Mouse (Mus musculus) CH12.LX (cell line): Measurements from ENCODE around the gene Gtdc1. TPM values are rescaled to one million over a fixed set of nuclear protein-coding genes. Genes with fewer than 3 reads are reported as not detected.

Source experiments
- DNase-seq: peaks from one replicate; pipeline ENCODE4 v3.0.0-alpha.2; 2013; ENCODE audit errors: extremely low read depth
- H3K27ac ChIP-seq: 2 replicates; pipeline ENCODE4 v1.5.1; 2012; ENCODE audit warnings: low read depth, mild to moderate bottlenecking, control low read depth, moderate library complexity; ENCODE audit not compliant: insufficient read depth
- H3K27me3 ChIP-seq: replicated peaks from 2 replicates; pipeline ENCODE3; 2012; ENCODE audit warnings: inconsistent platforms
- H3K36me3 ChIP-seq, 2 experiments: replicated peaks in 1 of 2; 2 replicates each; pipeline versions ENCODE3 to v1.6.1; 2012; ENCODE audit warnings: inconsistent platforms in 1 of 2, low read length in 1 of 2, mild to moderate bottlenecking in 1 of 2, mixed read lengths in 1 of 2, moderate library complexity in 1 of 2; ENCODE audit not compliant: control insufficient read depth in 1 of 2, insufficient read depth in 1 of 2
- H3K4me1 ChIP-seq, 2 experiments: 2 replicates each; pipeline ENCODE4 v1.6.1; 2012; ENCODE audit warnings: inconsistent platforms in 1 of 2, moderate library complexity in 1 of 2; ENCODE audit not compliant: insufficient read depth in 2 of 2, control insufficient read depth in 1 of 2
- H3K4me2 ChIP-seq: 2 replicates; pipeline ENCODE4 v1.6.1; 2012; ENCODE audit warnings: low read depth, mild to moderate bottlenecking, control low read depth; ENCODE audit not compliant: poor library complexity, insufficient read depth, severe bottlenecking
- H3K4me3 ChIP-seq, 3 experiments: fragments of 150-350 bp in 1 of 3; sonication (generic) in 1 of 3; replicated peaks in 1 of 3; 2 replicates each; pipeline versions ENCODE3 to v1.5.1; 2011 to 2012; ENCODE audit warnings: low read depth in 2 of 3, low read length in 2 of 3, mild to moderate bottlenecking in 2 of 3, moderate library complexity in 2 of 3, control low read depth in 1 of 3, improper control_type of control experiment in 1 of 3, inconsistent platforms in 1 of 3, mixed read lengths in 1 of 3; ENCODE audit not compliant: poor library complexity in 1 of 3
- H3K79me2 ChIP-seq: replicated peaks from 2 replicates; pipeline ENCODE4 v1.6.1; 2012; ENCODE audit warnings: mild to moderate bottlenecking, moderate library complexity; ENCODE audit not compliant: control insufficient read depth, poor library complexity, insufficient read depth, severe bottlenecking; ENCODE audit errors: extremely low read depth
- H3K9ac ChIP-seq: 2 replicates; pipeline ENCODE4 v1.6.1; 2012; ENCODE audit warnings: low read depth, mild to moderate bottlenecking, control low read depth, moderate library complexity; ENCODE audit not compliant: insufficient read depth
- H3K9me3 ChIP-seq: replicated peaks from 2 replicates; pipeline ENCODE3; 2012; ENCODE audit warnings: low read length, inconsistent platforms, mixed read lengths
- BHLHE40 ChIP-seq: IDR thresholded peaks from 2 replicates; pipeline ENCODE4 v1.6.1; 2011; ENCODE audit warnings: mild to moderate bottlenecking, low read depth, low read length, improper control_type of control experiment
- CHD1 ChIP-seq: IDR thresholded peaks from 2 replicates; pipeline ENCODE4 v1.6.1; 2012; ENCODE audit warnings: low read depth, low read length, improper control_type of control experiment, inconsistent platforms
- CHD2 ChIP-seq: IDR thresholded peaks from 2 replicates; pipeline ENCODE4 v1.6.1; 2011; ENCODE audit warnings: low read length, improper control_type of control experiment
- CTCF ChIP-seq, 2 experiments: IDR thresholded peaks in 1 of 2; conservative IDR thresholded peaks in 1 of 2; 2 replicates each; pipeline ENCODE4 v1.5.1; 2011 to 2012; ENCODE audit warnings: low read depth in 2 of 2, low read length in 2 of 2, improper control_type of control experiment in 1 of 2, inconsistent platforms in 1 of 2, mild to moderate bottlenecking in 1 of 2, moderate library complexity in 1 of 2
- E2F4 ChIP-seq: IDR thresholded peaks from 2 replicates; pipeline ENCODE4 v1.6.1; 2011; ENCODE audit warnings: low read depth, low read length, improper control_type of control experiment; ENCODE audit not compliant: insufficient replicate concordance
- ELF1 ChIP-seq: IDR thresholded peaks from 2 replicates; pipeline ENCODE4 v1.6.1; 2014; ENCODE audit warnings: low read depth, mild to moderate bottlenecking, inconsistent platforms, low read length, improper control_type of control experiment
- EP300 ChIP-seq: IDR thresholded peaks from 2 replicates; pipeline ENCODE4 v1.6.1; 2011; ENCODE audit warnings: low read length, improper control_type of control experiment
- ETS1 ChIP-seq: conservative IDR thresholded peaks from 2 replicates; pipeline ENCODE4 v1.6.1; 2012; ENCODE audit warnings: low read depth, mild to moderate bottlenecking, inconsistent platforms, low read length, improper control_type of control experiment, moderate library complexity
- GABPA ChIP-seq: IDR thresholded peaks from 2 replicates; pipeline ENCODE4 v1.6.1; 2012; ENCODE audit warnings: low read depth, low read length, improper control_type of control experiment, inconsistent platforms; ENCODE audit not compliant: insufficient replicate concordance
- IRF4 ChIP-seq: IDR thresholded peaks from 2 replicates; pipeline ENCODE4 v1.6.1; 2014; ENCODE audit warnings: low read depth, mild to moderate bottlenecking, inconsistent platforms, low read length, improper control_type of control experiment
- JUN ChIP-seq: IDR thresholded peaks from 2 replicates; pipeline ENCODE4 v1.6.1; 2011; ENCODE audit warnings: low read depth, mild to moderate bottlenecking, low read length, improper control_type of control experiment, moderate library complexity; ENCODE audit not compliant: insufficient read depth
- JUND ChIP-seq: conservative IDR thresholded peaks from 2 replicates; pipeline ENCODE4 v1.6.1; 2011; ENCODE audit warnings: low read depth, low read length, improper control_type of control experiment
- KAT2A ChIP-seq: IDR thresholded peaks from 2 replicates; pipeline ENCODE4 v1.6.1; 2012; ENCODE audit warnings: low read length, improper control_type of control experiment, inconsistent platforms; ENCODE audit not compliant: insufficient replicate concordance
- MAFK ChIP-seq: IDR thresholded peaks from 2 replicates; pipeline ENCODE4 v1.6.1; 2011; ENCODE audit warnings: low read length, improper control_type of control experiment; ENCODE audit not compliant: insufficient replicate concordance
- MAX ChIP-seq: IDR thresholded peaks from 2 replicates; pipeline ENCODE4 v1.6.1; 2011; ENCODE audit warnings: low read length, improper control_type of control experiment
- MAZ ChIP-seq: IDR thresholded peaks from 2 replicates; pipeline ENCODE4 v1.6.1; 2012; ENCODE audit warnings: low read depth, mild to moderate bottlenecking, inconsistent platforms, low read length, improper control_type of control experiment, moderate library complexity
- MXI1 ChIP-seq: IDR thresholded peaks from 2 replicates; pipeline ENCODE4 v1.6.1; 2011; ENCODE audit warnings: mild to moderate bottlenecking, low read depth, low read length, improper control_type of control experiment
- MYC ChIP-seq: IDR thresholded peaks from 2 replicates; pipeline ENCODE4 v1.6.1; 2011; ENCODE audit warnings: low read depth, mild to moderate bottlenecking, improper control_type of control experiment, low read length
- NELFE ChIP-seq: IDR thresholded peaks from 2 replicates; pipeline ENCODE4 v1.6.1; 2011; ENCODE audit warnings: low read depth, low read length, improper control_type of control experiment
- NRF1 ChIP-seq: IDR thresholded peaks from 2 replicates; pipeline ENCODE4 v1.6.1; 2014; ENCODE audit warnings: low read depth, mild to moderate bottlenecking, inconsistent platforms, low read length, improper control_type of control experiment, moderate library complexity
- PAX5 ChIP-seq: IDR thresholded peaks from 2 replicates; pipeline ENCODE4 v1.6.1; 2012; ENCODE audit warnings: low read length, inconsistent platforms, mixed read lengths
- POLR2A ChIP-seq: IDR thresholded peaks from 2 replicates; pipeline ENCODE4 v1.6.1; 2011; ENCODE audit warnings: low read depth, mild to moderate bottlenecking, improper control_type of control experiment, low read length
- RCOR1 ChIP-seq: conservative IDR thresholded peaks from 2 replicates; pipeline ENCODE4 v1.6.1; 2012; ENCODE audit warnings: low read depth, mild to moderate bottlenecking, inconsistent platforms, low read length, improper control_type of control experiment
- SIN3A ChIP-seq: IDR thresholded peaks from 2 replicates; pipeline ENCODE4 v1.6.1; 2012; ENCODE audit warnings: low read length, improper control_type of control experiment, inconsistent platforms
- SMC3 ChIP-seq: IDR thresholded peaks from 2 replicates; pipeline ENCODE4 v1.6.1; 2011; ENCODE audit warnings: low read depth, low read length, improper control_type of control experiment
- TBP ChIP-seq: conservative IDR thresholded peaks from 2 replicates; pipeline ENCODE4 v1.6.1; 2011; ENCODE audit warnings: low read depth, low read length, improper control_type of control experiment
- TCF12 ChIP-seq: IDR thresholded peaks from 2 replicates; pipeline ENCODE4 v1.6.1; 2014; ENCODE audit warnings: low read depth, mild to moderate bottlenecking, inconsistent platforms, low read length, improper control_type of control experiment
- UBTF ChIP-seq: IDR thresholded peaks from 2 replicates; pipeline ENCODE4 v1.6.1; 2012; ENCODE audit warnings: low read depth, mild to moderate bottlenecking, inconsistent platforms, low read length, improper control_type of control experiment, moderate library complexity
- USF1 ChIP-seq: IDR thresholded peaks from 2 replicates; pipeline ENCODE4 v1.6.1; 2014; ENCODE audit warnings: low read depth, mild to moderate bottlenecking, inconsistent platforms, low read length, improper control_type of control experiment
- USF2 ChIP-seq: conservative IDR thresholded peaks from 2 replicates; pipeline ENCODE4 v1.6.1; 2011; ENCODE audit warnings: low read depth, low read length, improper control_type of control experiment
- ZC3H11A ChIP-seq: IDR thresholded peaks from 2 replicates; pipeline ENCODE4 v1.6.1; 2012; ENCODE audit warnings: low read depth, mild to moderate bottlenecking, inconsistent platforms, low read length, improper control_type of control experiment
- ZKSCAN1 ChIP-seq: IDR thresholded peaks from 2 replicates; pipeline ENCODE4 v1.6.1; 2012; ENCODE audit warnings: low read depth, inconsistent platforms, low read length, improper control_type of control experiment, borderline replicate concordance
- ZMIZ1 ChIP-seq: IDR thresholded peaks from 2 replicates; pipeline ENCODE4 v1.6.1; 2012; ENCODE audit warnings: low read depth, mild to moderate bottlenecking, inconsistent platforms, low read length, improper control_type of control experiment
- ZNF384 ChIP-seq: IDR thresholded peaks from 2 replicates; pipeline ENCODE4 v1.6.1; 2012; ENCODE audit warnings: low read depth, low read length, improper control_type of control experiment, inconsistent platforms
- dilution Hi-C: fragments of 300-500 bp; cut with MboI; formaldehyde crosslinking; loops from 2 replicates; pipeline ENCODE4 v1.14.3; 2020; ENCODE audit warnings: low sequenced_read_pairs; ENCODE audit not compliant: extremely low pct_unique_long_range_greater_than_20kb, extremely low pct_ligation_motif_present
- in situ Hi-C: fragments of 300-500 bp; cut with MboI; formaldehyde crosslinking; loops from 3 replicates; pipeline ENCODE4 v1.14.3; 2019; ENCODE audit warnings: low sequenced_read_pairs, low pct_ligation_motif_present, low pct_unique_long_range_greater_than_20kb, mixed read lengths
- polyA plus RNA-seq: library from polyadenylated mRNA; unstranded; fragments of >175 nt; gene quantifications from 2 replicates; pipeline ENCODE4 v1.2.1, GENCODE M21; 2012; ENCODE audit warnings: low read depth; ENCODE audit not compliant: insufficient read length
- total RNA-seq, 2 experiments: library from RNA; depleted of rRNA; stranded (reverse); fragments of 300-350 nt in 1 of 2; fragments of >200 nt in 1 of 2; gene quantifications; 2 replicates each; pipeline ENCODE4 v1.2.3; 2012 to 2014

Gene Gtdc1
- total and polyA plus RNA-seq, 3 experiments: 11.1 to 18.2 (median 15.8) TPM

DNA sequence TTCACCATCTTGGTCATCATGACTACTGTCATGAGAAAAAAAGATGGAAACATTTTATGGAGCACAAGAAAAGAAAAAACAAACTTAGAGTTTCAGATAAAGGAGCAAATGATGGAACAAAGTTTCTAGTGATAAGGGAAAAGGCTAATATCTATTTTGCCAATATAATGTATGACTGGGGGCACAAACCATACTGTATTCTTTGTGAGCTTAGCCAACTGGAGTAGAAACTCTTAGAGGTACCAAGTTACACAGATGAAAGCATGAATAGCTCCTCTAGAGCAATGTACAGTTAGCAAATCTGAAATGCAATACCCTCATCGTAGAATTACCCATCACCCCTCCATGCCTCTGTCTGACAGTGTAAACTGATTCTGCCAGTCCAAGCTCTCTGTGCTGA lies 26.7 kb upstream of the Gtdc1 start (continued):
- TF ChIP-seq NELFE (no peak), BHLHE40 (0 out of 2 replicates have a peak, but pooled peaks have one; percentile 13), CHD2 (no peak; the same call in 1 of the 2 replicates), JUN (no peak), ELF1 (no peak), ZKSCAN1 (no peak), KAT2A (no peak), IRF4 (no peak), UBTF (no peak)

DNA sequence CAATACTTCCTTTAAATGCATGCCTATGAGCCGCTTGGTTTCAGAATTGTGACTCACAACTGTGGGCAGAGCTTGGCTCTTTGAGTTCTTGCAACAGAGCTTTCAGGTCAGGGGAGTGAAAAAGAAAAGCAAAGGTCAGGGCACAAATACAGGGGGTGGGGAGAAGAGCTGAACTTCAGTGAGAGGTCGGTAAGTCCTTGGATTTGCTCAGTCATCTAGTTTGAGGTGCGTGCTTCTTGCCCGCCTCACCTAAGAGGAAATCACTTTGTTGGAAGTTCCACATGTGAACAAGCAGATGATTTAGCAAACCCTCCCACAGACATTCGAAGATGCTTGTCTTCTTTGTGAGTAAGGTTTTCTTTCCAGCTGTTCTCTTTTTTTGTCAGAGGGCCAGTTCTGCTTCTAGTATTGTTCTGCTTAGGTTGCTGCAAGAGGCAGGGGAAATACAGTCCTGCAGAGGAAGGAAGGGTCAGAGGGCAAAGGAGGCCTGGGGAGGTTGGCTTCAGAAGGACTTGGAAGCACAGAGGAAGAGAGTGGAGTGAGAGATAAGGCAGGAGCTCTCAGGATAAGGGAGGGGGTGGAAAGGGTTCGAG lies 25.5 kb upstream of the Gtdc1 start:
- dilution Hi-C loops (no loop called here), in situ Hi-C loops (no loop called here)
- no peaks in the 10 kb centered on the region for H3K36me3 ChIP-seq
- no peaks in the 10 kb centered on the region for H3K9me3 ChIP-seq
- H3K27ac ChIP-seq: peak overlapping the region; percentile 100
- H3K79me2 ChIP-seq: peaks cover 5% of the 10 kb centered on the region
- peaks cover 5 to 52% of the 10 kb centered on the region in 2 experiments; a peak in 3 of 4 replicates for H3K4me1 ChIP-seq
- peak overlapping the region; percentile 99 for H3K9ac ChIP-seq
- H3K4me3 ChIP-seq: peak overlapping the region; percentile 50 to 66 (median 52)
- DNase-seq: peak; percentile 84
- H3K4me2 ChIP-seq: peak overlapping the region; percentile 99
- no peaks in the 10 kb centered on the region for H3K27me3 ChIP-seq
- TF ChIP-seq ZC3H11A (no peak), JUN (0 out of 2 replicates have a peak, but pooled peaks have one; percentile 17), BHLHE40 (peak; percentile 45; the same call in 1 of the 2 replicates), ZNF384 (peak; percentile 83), MAX (peak; percentile 38; the same call in 1 of the 2 replicates), KAT2A (0 out of 2 replicates have a peak, but pooled peaks have one; percentile 46), GABPA (no peak), ETS1 (peak; percentile 87), UBTF (no peak; the same call in 1 of the 2 replicates), CHD1 (peak; percentile 93; the same call in 1 of the 2 replicates), CHD2 (peak; percentile 74; the same call in 1 of the 2 replicates), PAX5 (no peak), ZMIZ1 (peak; percentile 88), CTCF (conservative IDR thresholded peaks at IDR 0.05 in 1 of 2, IDR thresholded peaks at IDR 0.05 in 1 of 2; ENCODE audit: low read depth in 2 of 2, low read length in 2 of 2) (no peak), MYC (peak; percentile 58; the same call in 1 of the 2 replicates), MAZ (peak; percentile 84; the same call in 1 of the 2 replicates), MXI1 (peak; percentile 32; the same call in 1 of the 2 replicates), POLR2A (peak; percentile 70), SMC3 (peak; percentile 30; the same call in 1 of the 2 replicates), TCF12 (peak; percentile 63; the same call in 1 of the 2 replicates), IRF4 (peak; percentile 80), ZKSCAN1 (0 out of 2 replicates have a peak, but pooled peaks have one; percentile 4), E2F4 (no peak; the same call in 1 of the 2 replicates), EP300 (peak; percentile 70), USF1 (no peak), JUND (no peak; the same call in 1 of the 2 replicates), SIN3A (peak; percentile 75), USF2 (no peak), RCOR1 (peak; percentile 74), NELFE (peak; percentile 62), ELF1 (peak; percentile 26; the same call in 1 of the 2 replicates), MAFK (peak; percentile 79; the same call in 1 of the 2 replicates), NRF1 (0 out of 2 replicates have a peak, but pooled peaks have one; percentile 34), TBP (peak; percentile 58)
